Mouse (Mus musculus) frontal cortex, postnatal 14 days (tissue): Measurements from ENCODE around the gene Morf4l1.

Experiments used
- DNase-seq, 2 experiments: peaks; one replicate each; pipeline ENCODE4 v3.0.0; 2022; ENCODE audit warnings: low spot score in 2 of 2

Morf4l1 gene

GRCm38 (mm10) chr9:90114567-90115307 lies at the start of gene Morf4l1:
TSS of gene Morf4l1 (minus strand) at chr9:90114774.
- DNase-seq = peak; percentile 98 to 99

DNA sequence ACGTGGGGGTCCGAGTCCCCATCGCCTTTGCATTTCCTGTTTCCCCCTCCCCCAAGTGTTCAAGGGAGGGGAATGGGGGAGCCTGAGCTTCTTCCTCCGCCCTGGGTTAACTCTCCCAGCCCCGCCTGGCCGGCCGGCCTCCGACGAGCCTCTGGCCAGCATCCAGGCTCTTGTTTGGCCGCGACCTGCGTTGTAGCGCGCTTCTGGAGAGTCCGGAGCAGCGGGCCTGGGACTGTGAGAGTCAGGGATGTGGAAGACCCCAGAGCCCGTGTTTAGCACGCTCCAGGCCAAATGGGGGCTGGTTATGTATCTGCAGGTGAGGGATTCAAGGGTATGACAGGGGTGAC lies 49.1 kb upstream of the Morf4l1 start:
- no peak for DNase-seq

DNA sequence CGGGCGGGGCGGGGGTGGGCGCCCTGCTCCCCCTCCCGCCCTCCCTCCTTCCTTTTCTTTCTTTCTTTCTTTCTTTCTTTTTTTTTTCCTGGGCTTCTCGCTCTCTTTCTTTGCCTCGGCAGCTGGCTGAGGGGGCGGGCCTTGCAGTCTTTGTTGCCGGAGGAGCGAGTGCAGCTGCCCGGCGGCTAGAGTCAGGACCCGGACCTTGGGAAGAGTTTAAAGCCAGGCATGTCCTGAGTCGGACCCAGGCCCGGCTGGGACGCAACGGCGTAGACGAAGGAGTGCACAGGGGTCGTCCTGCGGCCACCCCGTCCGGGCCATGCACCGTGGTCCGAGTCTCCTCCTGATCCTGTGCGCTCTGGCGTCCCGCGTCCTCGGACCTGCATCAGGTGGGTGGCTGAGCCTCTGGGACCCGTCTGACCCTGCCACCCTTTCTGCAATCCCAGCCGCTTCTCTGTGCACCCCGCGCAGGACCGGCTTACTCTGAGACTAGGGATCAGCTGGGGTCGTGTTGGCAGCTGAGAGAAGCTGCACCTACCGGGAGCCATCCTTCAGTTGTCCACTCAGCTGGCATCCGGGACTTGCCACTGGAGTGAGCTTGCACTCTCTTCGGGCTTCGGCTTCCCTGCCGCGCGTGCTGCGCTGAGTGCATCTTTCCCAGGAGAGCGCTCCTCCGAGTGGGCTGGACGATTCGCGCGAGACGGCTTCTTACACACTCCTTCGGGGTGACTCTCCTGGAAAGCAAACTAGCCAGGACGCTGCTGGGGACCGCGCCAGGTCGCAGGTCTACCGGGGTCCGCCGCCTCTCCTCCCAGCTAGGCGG lies 48.6 kb upstream of the Morf4l1 start, which contains the start of gene Adamts7:
Gene Adamts7, plus strand, starts transcription at position 144 of the 823 bp plus-strand sequence.
- peak in 1 of 2 experiments; percentile 57 for DNase-seq

DNA sequence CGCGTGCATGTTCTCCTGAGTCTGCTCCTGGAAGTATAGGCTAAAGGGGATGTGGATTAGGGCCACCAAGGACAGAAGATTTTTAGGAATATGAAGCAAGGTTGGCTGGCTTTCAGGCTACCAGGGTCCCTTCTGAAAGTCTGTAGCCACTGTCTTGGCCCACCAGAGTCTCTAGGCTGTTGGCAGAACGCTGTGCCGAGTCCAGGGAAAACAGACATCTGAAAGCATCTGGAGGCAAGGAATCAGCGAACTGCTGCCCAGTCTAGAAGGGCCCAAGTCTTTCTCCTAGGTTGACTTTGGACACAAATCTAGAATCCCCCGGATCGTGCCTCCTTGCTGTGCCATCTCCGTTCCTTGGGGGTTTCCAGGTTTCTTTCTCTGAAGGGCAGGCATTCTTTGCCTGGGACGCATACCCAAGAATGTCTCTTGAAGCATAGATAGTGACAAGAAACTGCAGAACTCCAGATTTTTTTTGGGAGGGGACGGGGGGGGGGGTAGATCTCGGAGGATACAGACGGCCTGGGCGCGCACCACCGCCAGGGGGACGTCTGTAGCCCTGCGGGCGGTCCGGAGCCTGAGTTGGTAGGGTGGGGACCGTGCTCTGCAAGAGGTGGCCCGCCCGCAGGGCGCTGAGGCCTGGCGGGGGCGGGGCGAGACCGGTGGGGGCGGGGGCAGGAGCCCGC lies 47.8 kb upstream of the Morf4l1 start:
- no peak for DNase-seq

GRCm38 (mm10) chr9:90146869-90147268 lies 32.3 kb upstream of the Morf4l1 start:
- DNase-seq = no peak

DNA sequence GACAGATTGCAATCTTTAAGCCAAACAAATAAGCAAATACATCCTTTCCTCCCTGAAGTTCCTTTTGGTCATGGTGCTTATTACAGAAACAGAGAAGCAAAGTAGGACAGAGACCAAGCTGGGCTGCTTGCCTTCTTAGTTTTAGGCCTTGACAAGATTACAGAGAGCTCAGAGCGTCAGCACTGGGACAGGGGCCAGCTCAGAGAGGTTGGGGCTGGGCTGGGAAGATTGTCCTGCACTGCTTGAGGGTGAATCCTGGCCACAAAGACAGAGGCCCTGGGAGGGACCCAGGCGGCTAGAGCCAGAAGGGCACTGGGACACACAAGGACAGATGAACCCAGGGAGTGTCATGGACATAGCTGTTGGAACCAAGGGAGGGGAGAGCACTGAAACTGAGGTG lies 31.2 kb upstream of the Morf4l1 start:
- no peak for DNase-seq

DNA sequence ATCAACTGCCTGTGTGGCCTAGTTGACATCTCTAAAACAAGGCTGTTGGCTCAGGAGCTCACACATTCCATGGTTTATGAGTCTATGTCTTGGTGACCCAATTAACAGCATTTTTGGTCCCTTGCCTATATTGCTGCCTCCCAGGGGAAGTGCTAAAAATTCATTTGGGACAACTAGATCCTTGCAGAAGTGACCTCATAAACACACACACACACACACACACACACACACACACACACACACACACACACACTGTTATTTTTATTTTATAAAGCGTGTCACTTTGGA lies 22.0 kb upstream of the Morf4l1 start:
- DNase-seq = no peak

- DNase-seq = no peak
Measured at GRCm38 (mm10) chr9:90135963-90136677, 21.5 kb upstream of the Morf4l1 start.

DNA sequence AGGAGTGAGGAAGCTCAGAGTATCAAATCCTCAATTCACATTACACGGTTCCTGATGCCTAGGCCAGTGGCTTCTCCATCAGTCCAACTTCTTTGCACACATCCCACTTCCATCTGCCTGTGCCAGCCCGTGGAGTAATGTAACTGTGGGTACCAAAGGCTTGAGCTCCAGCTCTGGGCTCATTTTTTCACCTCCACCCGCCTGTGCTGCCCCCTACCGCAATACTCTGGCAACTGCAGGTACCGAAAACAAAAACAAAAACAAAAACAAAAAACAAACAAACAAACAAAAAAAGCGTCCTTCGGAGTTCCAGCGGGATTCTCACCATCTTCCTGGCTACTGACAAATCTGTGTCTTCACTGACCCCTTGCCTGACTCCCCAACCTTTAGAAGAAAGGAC lies 20.9 kb upstream of the Morf4l1 start:
- no peak for DNase-seq

GRCm38 (mm10) chr9:90133562-90134355 lies 19.2 kb upstream of the Morf4l1 start:
- no peak for DNase-seq

DNA sequence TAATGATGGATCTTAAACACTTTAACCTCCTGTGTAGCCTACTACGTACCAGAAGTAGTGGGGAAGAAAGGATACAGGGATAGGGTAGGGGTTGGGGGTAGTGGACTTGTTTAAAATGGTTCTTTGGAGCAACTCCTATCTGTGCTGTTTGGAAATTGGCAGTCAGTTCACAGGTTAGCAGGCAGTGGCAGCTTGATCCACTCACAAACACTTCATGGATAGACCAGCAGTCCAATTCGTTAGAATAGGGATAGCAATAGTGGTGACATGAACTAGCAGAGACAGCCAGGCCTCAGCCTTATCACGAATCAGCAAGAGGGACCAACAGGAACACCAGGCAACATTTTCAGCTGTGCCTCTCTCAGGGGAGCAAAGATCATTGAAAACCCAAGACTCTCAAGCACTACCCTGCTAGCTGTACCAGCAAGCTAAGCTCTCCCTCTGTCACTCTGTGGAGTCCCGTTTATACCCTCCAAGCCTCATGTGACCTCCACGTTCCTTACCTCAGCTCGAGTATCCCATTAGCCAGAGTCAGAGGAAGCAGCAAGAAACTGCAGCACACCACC lies 14.1 kb upstream of the Morf4l1 start:
- no peak for DNase-seq

DNA sequence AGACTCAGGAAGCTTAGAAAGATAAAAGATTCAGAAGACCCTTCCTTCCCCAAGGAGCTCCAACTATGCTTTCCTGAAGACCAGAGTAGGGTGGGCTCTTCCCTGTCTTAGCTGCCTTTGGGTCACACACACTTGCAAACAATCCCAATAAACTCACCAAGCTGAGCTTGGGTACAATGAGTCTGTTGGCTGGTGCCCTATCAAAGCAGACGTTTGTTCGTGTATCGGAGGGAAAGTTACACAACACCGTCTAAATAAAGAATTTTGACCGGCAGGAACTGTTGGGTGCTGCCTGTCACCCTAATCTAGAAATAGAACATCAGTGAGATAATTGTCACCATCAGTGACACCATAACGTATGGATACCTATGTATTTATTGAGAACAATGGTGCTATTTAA lies 12.6 kb upstream of the Morf4l1 start:
- no peak for DNase-seq

- DNase-seq = peak; percentile 38 to 81
Measured at GRCm38 (mm10) chr9:90126260-90127010, 11.9 kb upstream of the Morf4l1 start.

GRCm38 (mm10) chr9:90125416-90126099 lies 11.0 kb upstream of the Morf4l1 start:
- no peak for DNase-seq

DNA sequence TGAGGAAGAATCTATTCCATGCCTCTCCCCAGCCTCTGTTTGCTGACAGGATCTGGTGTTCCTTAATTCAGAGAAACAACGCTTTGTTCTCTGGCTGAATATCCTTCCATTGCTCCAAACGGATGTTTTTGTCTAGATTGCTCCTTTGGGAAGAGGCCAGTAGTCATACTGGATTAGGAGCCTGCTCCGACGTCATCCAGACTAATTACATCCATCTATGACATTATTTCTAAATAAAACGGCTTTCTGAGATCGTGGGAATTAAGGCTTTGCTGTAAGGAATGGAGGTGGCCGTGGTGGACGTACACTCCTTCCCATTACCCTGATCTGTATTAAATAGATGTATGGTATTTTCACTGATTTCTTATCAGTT lies 10.3 kb upstream of the Morf4l1 start:
- DNase-seq = no peak

DNA sequence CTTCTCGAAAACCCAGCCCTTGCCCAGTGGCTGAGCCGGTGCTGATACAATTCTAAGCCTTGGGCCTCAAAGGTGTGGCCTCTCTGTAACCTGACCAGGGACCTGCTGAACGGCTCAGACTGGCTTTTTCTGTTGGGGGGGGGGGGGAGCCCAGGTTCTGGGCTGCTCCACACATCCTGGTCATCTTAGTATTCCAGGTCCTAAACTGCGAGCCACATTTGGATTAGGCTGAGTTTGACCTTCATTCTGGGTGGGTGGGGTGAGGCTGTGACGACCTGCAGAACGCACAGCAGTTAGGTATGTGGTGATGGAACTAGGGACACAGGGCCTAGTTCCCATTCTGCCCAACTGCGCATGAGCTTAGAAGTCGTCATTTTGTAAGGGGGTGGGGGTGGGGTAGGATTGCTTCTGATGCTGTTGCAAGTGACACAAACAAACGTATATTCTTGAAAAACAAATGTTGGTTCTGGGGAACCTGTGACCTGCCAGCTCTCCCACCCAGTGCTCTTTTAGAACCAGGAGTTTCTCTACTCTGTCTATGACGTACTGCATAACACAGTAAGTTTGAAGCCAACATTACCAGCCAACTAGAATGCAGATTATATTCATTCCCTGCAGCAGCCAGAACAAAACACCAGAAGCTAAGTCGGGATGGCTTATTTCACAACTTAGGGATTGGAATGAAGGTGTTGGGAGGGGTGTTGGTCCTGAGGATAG lies 9.7 kb upstream of the Morf4l1 start:
- no peak for DNase-seq

GRCm38 (mm10) chr9:90122246-90122740 lies 7.7 kb upstream of the Morf4l1 start:
- no peak for DNase-seq

DNA sequence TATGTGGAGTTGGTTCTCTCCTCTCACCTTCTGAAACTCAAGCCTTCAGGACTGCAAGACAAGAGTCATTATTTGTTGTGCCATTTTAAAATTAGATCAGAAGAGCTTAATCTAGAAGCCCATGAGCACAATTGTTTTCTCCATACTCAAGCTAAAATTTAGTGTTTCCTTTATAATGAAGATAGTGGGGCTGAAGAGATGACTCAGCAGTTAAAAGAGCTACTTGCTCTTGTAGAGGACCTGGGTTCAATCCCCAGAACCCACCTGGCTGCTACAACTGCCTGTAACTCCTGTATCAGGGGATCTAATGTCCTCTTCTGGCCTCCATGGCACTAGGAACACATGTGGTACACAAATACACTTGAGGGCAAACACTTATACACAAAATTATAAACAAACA lies 2.7 kb upstream of the Morf4l1 start:
- DNase-seq = no peak

- no peak for DNase-seq
Measured at GRCm38 (mm10) chr9:90115308-90115700, 730 bp upstream of the Morf4l1 start.
